Mouse (Mus musculus) myocyte (in vitro differentiated cells): ENCODE results near the gene Bsnd. TPM values are rescaled to one million over a fixed set of nuclear protein-coding genes. Genes with fewer than 3 reads are reported as not detected.

Experiments used
- H3K27me3 ChIP-seq: one replicate; pipeline ENCODE4 v1.6.1; 2011; ENCODE audit not compliant: control insufficient read depth, insufficient read depth, insufficient read length
- H3K36me3 ChIP-seq: one replicate; pipeline ENCODE4 v1.6.1; 2011; ENCODE audit not compliant: control insufficient read depth, insufficient read depth
- H3K4me2 ChIP-seq: one replicate; pipeline ENCODE4 v1.6.1; 2011; ENCODE audit warnings: low read depth, control low read depth
- H3K4me3 ChIP-seq: one replicate; pipeline ENCODE4 v1.5.1; 2011; ENCODE audit warnings: mild to moderate bottlenecking, control low read depth, moderate library complexity
- H3K79me2 ChIP-seq: one replicate; pipeline ENCODE4 v1.6.1; 2011; ENCODE audit not compliant: control insufficient read depth, insufficient read depth
- H3ac ChIP-seq: one replicate; pipeline ENCODE4 v1.6.1; 2011; ENCODE audit not compliant: control insufficient read depth, insufficient read length
- CEBPB ChIP-seq: IDR thresholded peaks from 2 replicates; pipeline ENCODE4 v1.6.1; 2011; ENCODE audit warnings: mild to moderate bottlenecking, moderate library complexity; ENCODE audit not compliant: poor library complexity, insufficient read depth, severe bottlenecking
- E2F4 ChIP-seq: IDR thresholded peaks from one replicate; pipeline ENCODE4 v1.6.1; 2011; ENCODE audit warnings: mild to moderate bottlenecking, control low read depth, moderate library complexity; ENCODE audit not compliant: insufficient read depth
- MAX ChIP-seq: IDR thresholded peaks from one replicate; pipeline ENCODE4 v1.6.1; 2011; ENCODE audit warnings: low read depth, mild to moderate bottlenecking, control low read depth
- MYOD1 ChIP-seq, 3 experiments: IDR thresholded peaks; one replicate each; pipeline ENCODE4 v1.6.1; 2011; ENCODE audit warnings: control low read depth in 2 of 3, low read depth in 2 of 3, mild to moderate bottlenecking in 2 of 3, moderate library complexity in 1 of 3; ENCODE audit not compliant: insufficient read length in 2 of 3, control insufficient read depth in 1 of 3
- MYOG ChIP-seq, 3 experiments: IDR thresholded peaks; one replicate each; pipeline ENCODE4 v1.6.1; 2011; ENCODE audit warnings: control low read depth in 2 of 3, low read depth in 2 of 3, mild to moderate bottlenecking in 2 of 3; ENCODE audit not compliant: insufficient read length in 2 of 3, control insufficient read depth in 1 of 3, insufficient read depth in 1 of 3
- POLR2A ChIP-seq: IDR thresholded peaks from one replicate; pipeline ENCODE4 v1.6.1; 2011; ENCODE audit warnings: low read depth, mild to moderate bottlenecking, control low read depth, moderate library complexity; ENCODE audit not compliant: insufficient read length
- POLR2AphosphoS2 ChIP-seq: IDR thresholded peaks from one replicate; pipeline ENCODE4 v1.6.1; 2011; ENCODE audit warnings: low read depth, control low read depth; ENCODE audit not compliant: insufficient read length
- REST ChIP-seq: IDR thresholded peaks from one replicate; pipeline ENCODE4 v1.6.1; 2011; ENCODE audit warnings: mild to moderate bottlenecking, control low read depth, moderate library complexity; ENCODE audit not compliant: insufficient read depth, insufficient read length
- SRF ChIP-seq: IDR thresholded peaks from one replicate; pipeline ENCODE4 v1.6.1; 2011; ENCODE audit warnings: low read depth; ENCODE audit not compliant: control insufficient read depth, insufficient read length
- TCF12 ChIP-seq: IDR thresholded peaks from one replicate; pipeline ENCODE4 v1.6.1; 2011; ENCODE audit warnings: mild to moderate bottlenecking, control low read depth; ENCODE audit not compliant: poor library complexity, insufficient read depth, severe bottlenecking
- TCF3 ChIP-seq: IDR thresholded peaks from one replicate; pipeline ENCODE4 v1.6.1; 2011; ENCODE audit warnings: low read depth, control low read depth; ENCODE audit not compliant: insufficient read length
- USF1 ChIP-seq: IDR thresholded peaks from one replicate; pipeline ENCODE4 v1.6.1; 2011; ENCODE audit warnings: low read depth, mild to moderate bottlenecking, control low read depth, moderate library complexity
- polyA plus RNA-seq: library from polyadenylated mRNA; unstranded; fragments of >200 nt; fragmentation: generic; extraction: Trizol; gene quantifications from one replicate; pipeline ENCODE4 v1.2.1, GENCODE M21; 2012; ENCODE audit warnings: missing spikeins

The Bsnd gene
- polyA plus RNA-seq, 1 experiment, result not detected

GRCm38 (mm10) chr4:106522547-106522946 lies 30.5 kb upstream of the Bsnd start:
- TF ChIP-seq USF1 (no peak), TCF3 (no peak), TCF12 (no peak), MYOG (IDR thresholded peaks at IDR 0.05; ENCODE audit: control insufficient read depth in 1 of 3, insufficient read depth in 1 of 3, insufficient read length in 2 of 3, low read depth in 2 of 3) (no peak), CEBPB (no peak), SRF (no peak), MYOD1 (IDR thresholded peaks at IDR 0.05; ENCODE audit: control insufficient read depth in 1 of 3, insufficient read length in 2 of 3, low read depth in 2 of 3) (no peak), REST (no peak), POLR2A (no peak), E2F4 (no peak), MAX (no peak)

GRCm38 (mm10) chr4:106514606-106515005 lies 22.5 kb upstream of the Bsnd start:
- H3ac ChIP-seq, result no peak overlapping the region
- H3K4me2 ChIP-seq, result no peak overlapping the region
- no peaks in the 10 kb centered on the region for H3K36me3 ChIP-seq
- H3K27me3 ChIP-seq, result peaks cover 14% of the 10 kb centered on the region
- no peaks in the 10 kb centered on the region for H3K79me2 ChIP-seq
- no peak for TF ChIP-seq POLR2A
- H3K4me3 ChIP-seq, result no peak overlapping the region

More at GRCm38 (mm10) chr4:106522547-106522946, 30.5 kb upstream of the Bsnd start:
- H3K36me3 ChIP-seq, result no peaks in the 10 kb centered on the region
- H3K4me3 ChIP-seq, result no peak overlapping the region
- H3K27me3 ChIP-seq, result no peaks in the 10 kb centered on the region
- no peaks in the 10 kb centered on the region for H3K79me2 ChIP-seq
- H3K4me2 ChIP-seq, result no peak overlapping the region
- H3ac ChIP-seq, result no peak overlapping the region

- H3K36me3 ChIP-seq, result no peaks in the 10 kb centered on the region
- H3K27me3 ChIP-seq, result peaks cover 16% of the 10 kb centered on the region
- no peaks in the 10 kb centered on the region for H3K79me2 ChIP-seq
- TF ChIP-seq E2F4, result no peak
- TF ChIP-seq TCF3, result no peak
- TF ChIP-seq MAX, result no peak
- TF ChIP-seq TCF12, result no peak
- no peak for TF ChIP-seq REST
- TF ChIP-seq MYOD1 (IDR thresholded peaks at IDR 0.05; ENCODE audit: control insufficient read depth in 1 of 3, insufficient read length in 2 of 3, low read depth in 2 of 3), result no peak
- no peak for TF ChIP-seq CEBPB
- no peak for TF ChIP-seq MYOG (IDR thresholded peaks at IDR 0.05; ENCODE audit: control insufficient read depth in 1 of 3, insufficient read depth in 1 of 3, insufficient read length in 2 of 3, low read depth in 2 of 3)
- TF ChIP-seq POLR2AphosphoS2, result no peak
- no peak for TF ChIP-seq POLR2A
- TF ChIP-seq USF1, result no peak
- no peak for TF ChIP-seq SRF
- no peak overlapping the region for H3ac ChIP-seq
- no peak overlapping the region for H3K4me2 ChIP-seq
- H3K4me3 ChIP-seq, result no peak overlapping the region
Measured at GRCm38 (mm10) chr4:106509888-106510287, 17.8 kb upstream of the Bsnd start.

- Histone ChIP-seq H3K36me3 (no peaks in the 10 kb centered on the region), H3ac (no peak overlapping the region), H3K4me3 (no peak overlapping the region), H3K79me2 (no peaks in the 10 kb centered on the region), H3K4me2 (no peak overlapping the region), H3K27me3 (peaks cover 26% of the 10 kb centered on the region)
- TF ChIP-seq POLR2AphosphoS2 (no peak), TCF3 (no peak), MYOD1 (IDR thresholded peaks at IDR 0.05; ENCODE audit: control insufficient read depth in 1 of 3, insufficient read length in 2 of 3, low read depth in 2 of 3) (no peak), E2F4 (no peak), USF1 (no peak), SRF (no peak), REST (no peak), MAX (no peak), TCF12 (no peak), CEBPB (no peak), POLR2A (no peak), MYOG (IDR thresholded peaks at IDR 0.05; ENCODE audit: control insufficient read depth in 1 of 3, insufficient read depth in 1 of 3, insufficient read length in 2 of 3, low read depth in 2 of 3) (no peak)
Measured at GRCm38 (mm10) chr4:106505453-106506058, 13.5 kb upstream of the Bsnd start.

- H3K79me2 ChIP-seq, result no peaks in the 10 kb centered on the region
- H3K4me2 ChIP-seq, result no peak overlapping the region
- no peak for TF ChIP-seq MYOD1 (IDR thresholded peaks at IDR 0.05; ENCODE audit: control insufficient read depth in 1 of 3, insufficient read length in 2 of 3, low read depth in 2 of 3)
- TF ChIP-seq TCF12, result no peak
- H3K36me3 ChIP-seq, result no peaks in the 10 kb centered on the region
- peaks cover 26% of the 10 kb centered on the region for H3K27me3 ChIP-seq
- no peak overlapping the region for H3K4me3 ChIP-seq
- no peak overlapping the region for H3ac ChIP-seq
Measured at GRCm38 (mm10) chr4:106503578-106503977, 11.5 kb upstream of the Bsnd start.
